Mouse (Mus musculus) ES-CJ7 (cell line): Measurements from ENCODE around the gene Ccdc125.
A peak's percentile ranks its signal among the peaks of the same experiment; 100 is the strongest.

Experiments used
- DNase-seq: peaks from one replicate; pipeline ENCODE4 v3.0.0; 2011; ENCODE audit warnings: low read depth, low spot score

The Ccdc125 gene

DNA sequence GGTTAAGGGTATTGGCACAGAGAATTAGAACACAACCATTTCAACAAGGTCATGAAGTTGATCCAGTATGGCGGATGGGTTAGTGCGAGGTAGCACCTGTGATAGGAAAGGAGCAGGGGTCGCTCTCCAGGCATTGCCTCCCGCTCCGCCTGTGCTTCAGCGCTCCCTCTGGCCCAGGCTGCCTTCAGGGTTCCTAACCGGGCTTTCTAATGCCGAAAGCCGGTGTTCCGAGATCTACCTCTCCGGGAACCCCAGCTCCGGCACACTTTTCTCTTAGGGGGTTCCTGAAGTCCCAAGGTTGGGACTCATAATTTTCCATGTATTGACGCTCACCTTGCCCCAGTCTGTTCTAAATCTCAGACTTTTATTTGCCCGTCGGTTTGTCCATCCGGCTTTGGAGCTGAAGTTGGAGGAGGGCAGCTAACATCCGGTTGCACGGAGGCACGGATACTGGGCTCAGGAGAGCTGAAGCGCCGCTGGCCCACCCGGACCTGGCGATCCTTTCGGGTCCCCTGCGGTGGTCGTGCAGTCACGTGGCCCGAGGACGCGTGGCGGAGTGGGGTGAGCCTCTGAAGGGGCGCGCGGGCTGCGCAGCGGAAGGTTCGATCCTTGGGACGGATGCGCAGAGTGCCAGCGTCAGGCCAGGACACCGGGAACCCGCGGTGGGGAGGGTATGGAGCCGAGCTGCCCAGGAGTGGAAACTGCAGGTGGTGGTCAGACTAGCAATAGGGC is at the start of gene Ccdc125:
Gene Ccdc125, plus strand, starts transcription at position 427 of the 732 bp plus-strand sequence.
- DNase-seq: peak; percentile 59

GRCm38 (mm10) chr13:100622241-100622640 is 47.3 kb upstream of the Ccdc125 start:
- DNase-seq: no peak

GRCm38 (mm10) chr13:100634106-100634691 is 35.3 kb upstream of the Ccdc125 start:
- DNase-seq: no peak

DNA sequence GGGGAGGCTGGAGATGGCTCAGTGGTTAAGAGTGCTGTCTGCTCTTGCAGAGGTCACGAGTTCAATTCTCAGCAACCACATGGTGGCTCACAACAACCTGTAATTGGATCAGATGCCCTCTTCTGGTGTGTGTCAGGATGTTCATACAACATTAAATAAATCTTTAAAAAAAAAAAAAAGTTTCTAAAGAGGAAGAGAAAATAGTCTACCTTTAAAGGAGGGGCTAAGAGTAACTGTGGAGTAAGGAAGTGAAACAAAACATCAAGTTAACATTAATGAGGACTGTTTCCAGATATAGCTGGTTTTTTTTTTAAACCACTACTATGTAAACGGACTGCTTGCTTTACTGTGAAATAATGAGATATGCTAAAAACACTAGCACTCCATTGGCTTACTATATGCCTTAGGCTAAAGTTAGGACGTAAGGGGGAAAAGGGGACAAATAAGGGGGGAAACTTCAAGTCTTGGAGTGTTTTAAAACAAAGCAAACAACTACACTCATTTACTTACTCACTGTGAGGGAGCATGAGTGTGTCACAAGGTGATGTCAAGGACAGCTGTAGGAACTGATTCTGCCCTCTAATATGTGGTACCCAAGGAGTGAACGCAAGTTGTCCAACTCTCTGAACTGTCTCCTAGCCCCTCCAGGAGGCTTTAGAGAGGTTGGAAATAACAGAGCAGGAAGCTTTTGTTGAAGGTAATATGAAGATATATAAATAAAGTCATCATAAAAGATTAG is 26.9 kb upstream of the Ccdc125 start:
- DNase-seq: no peak

DNA sequence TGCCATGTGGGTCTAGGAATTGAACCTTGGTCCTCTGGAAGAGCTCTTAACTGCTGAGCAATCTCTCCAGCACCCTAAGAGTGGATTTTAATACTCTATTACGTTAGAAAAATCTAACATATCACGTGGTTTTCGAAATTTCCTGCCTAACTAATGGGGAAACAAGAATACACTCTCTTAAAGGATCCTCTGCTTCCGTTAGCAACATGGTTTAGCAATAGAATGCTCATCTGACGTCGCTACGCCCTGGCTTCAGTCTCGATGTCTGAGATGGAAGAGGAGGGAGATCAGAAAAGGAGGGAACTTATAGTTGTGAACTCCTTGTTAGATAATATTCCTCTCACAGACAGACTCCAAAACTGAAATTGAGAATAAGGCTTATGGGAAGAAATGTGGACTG is 21.3 kb upstream of the Ccdc125 start:
- DNase-seq: no peak

DNA sequence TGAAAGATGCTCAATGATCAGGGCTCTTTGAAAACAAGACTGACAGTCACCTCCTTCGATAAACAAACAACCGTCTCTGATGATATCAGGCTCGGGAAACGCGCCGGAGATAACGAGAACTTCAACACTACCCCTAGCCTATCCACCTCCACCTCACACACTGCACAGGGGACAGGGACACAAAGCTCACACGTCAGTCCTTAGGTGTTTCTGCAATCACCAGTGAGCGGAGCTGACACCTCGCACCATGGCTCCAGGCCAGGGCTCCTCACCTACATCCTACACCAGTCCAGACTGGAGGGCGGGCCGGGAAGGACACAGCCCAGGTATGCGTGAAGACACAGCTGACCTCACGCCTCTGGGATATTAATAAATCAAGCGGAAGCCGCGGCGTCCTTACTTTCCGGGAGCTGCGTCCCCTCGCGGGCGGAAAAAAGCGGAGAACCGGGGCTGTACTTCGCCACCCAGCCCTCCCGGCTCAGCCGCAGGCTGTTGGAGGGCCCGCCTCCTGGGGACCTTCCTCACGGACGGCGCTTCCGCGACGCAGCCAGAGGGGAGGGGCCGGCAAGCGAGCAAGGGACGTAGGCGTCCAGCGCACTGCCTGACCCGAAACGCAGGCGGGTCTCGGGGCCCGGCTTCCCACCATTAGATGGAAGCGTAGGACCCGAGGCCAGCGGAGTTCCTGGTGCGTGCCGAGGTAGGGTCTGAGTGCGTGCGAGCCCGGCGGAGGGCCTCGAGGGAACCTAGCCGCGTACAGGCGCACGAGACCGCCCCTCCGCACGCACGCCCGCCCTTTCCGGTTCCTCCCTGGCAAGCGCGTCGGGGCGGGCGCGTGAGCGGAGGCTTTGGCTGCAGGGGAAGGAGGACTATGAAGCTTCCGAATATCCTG is 18.7 kb upstream of the Ccdc125 start, which contains the start of the genes Ak6 and Rad17:
Gene Ak6, plus strand, starts transcription at position 430 of the 889 bp plus-strand sequence.
Gene Rad17, minus strand, starts transcription at position 502 of the 889 bp plus-strand sequence.
- DNase-seq: peak; percentile 93

GRCm38 (mm10) chr13:100651439-100652186 is 17.9 kb upstream of the Ccdc125 start, which contains the start of gene Taf9:
Gene Taf9, plus strand, starts transcription at chr13:100651579.
- no peak for DNase-seq

DNA sequence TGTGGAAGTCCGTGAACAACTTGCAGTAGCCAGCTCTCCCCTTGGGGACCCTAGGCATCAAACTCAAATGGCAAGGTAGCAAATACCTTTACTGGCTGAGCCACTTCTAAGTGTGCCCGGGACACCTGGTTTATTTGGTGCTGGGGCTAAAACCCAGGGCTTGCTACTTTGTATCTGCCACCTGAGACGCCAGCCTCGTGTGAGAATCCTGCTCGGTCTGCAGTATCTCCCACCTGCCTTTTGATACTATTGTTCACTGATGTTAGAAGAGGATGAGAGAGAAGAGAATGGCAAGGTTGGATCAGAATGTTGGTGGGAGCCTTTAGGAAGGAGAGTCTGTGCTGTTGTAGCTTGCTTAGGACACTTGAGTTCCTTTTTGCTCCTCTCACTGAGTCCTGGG is 11.4 kb upstream of the Ccdc125 start:
- no peak for DNase-seq

DNA sequence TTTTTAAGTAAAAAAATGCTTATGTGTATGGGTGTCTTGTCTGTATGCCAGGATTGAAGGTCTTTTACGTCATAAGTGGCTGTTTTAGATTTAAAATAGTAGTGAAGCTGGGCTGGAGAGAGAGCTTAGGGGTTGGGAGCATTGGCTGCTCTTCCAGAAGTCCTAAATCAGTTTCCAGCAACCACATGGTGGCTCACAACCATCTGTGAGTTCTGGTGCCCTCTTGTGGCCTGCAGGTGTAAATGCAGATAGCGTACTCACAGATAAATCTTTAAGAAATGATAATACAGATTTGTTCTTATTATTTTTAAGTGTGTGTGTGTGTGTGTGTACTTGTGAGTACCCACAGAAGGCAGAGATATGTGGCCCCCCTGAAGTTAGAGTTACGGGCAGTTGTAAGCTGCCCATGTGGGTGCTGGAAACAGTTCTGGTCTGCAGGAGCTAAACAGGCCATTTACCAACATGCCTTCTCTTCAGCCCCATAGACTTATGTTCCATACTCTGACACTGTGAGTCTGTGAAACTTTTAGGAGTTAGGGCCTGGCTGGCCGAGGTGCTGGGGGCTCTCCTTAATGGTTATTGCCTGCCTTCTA is 9.6 kb upstream of the Ccdc125 start:
- DNase-seq: peak; percentile 82

DNA sequence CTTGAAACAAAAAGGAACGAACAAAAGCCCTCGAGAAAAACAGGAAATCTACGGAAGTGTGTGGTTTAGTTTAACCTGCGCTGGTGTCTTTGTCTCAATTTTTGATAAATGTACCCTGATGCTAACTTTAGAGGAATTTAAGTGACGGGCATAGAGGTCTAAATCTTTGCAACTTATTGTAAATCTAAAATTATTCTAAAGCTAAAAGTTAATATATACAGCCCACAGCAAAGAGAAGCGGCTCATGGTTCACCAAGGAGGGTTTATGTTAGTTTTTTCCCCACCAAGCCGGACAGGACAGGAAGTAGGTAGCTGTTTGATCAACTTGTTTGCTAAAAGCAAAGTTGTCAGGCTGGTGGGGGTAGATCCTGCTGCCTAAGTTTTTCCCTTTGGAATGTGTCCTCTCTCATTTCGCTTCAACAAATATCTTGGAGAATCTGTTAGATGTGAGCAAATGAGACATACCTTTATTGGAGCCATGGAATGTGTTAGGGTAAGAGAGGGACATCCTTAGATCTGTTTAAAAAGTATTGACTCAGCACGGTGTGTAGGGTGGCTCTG is 744 bp downstream of the Ccdc125 start:
- DNase-seq: no peak

DNA sequence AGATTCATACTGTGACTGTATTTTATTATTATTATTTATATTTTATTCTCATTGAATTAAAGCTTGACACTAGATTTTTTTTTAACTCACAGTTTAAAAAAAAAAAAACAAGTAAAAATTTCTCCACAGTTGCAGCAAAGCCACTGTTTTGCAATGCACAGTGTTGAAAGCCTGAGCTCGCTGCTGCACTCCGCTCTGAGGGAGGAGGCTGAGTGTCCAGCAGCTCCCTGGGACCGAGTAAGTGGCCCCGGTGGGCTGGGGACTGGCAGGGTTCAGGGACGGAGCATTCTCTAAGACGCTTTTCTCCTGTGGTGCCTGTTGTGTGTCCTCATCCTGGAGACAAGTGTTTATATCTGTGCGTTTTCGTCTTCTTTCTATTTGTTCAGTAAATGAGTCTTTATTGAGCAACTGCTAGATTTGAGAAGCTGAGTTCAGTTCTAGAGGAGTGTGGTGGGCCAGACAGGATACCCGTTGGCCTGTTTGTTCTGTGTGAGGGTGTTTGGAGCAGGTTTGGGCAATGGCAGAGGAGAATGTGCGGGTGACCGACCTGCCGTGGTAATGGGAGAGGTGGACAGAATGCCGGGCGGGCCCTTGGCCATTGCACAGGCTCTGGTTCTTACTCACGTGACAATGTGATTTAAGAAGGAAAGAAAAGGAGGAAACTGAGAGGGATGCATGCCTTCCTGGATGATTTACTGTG is 6.6 kb downstream of the Ccdc125 start:
- DNase-seq: no peak

GRCm38 (mm10) chr13:100681615-100682014 is 12.1 kb downstream of the Ccdc125 start:
- no peak for DNase-seq

DNA sequence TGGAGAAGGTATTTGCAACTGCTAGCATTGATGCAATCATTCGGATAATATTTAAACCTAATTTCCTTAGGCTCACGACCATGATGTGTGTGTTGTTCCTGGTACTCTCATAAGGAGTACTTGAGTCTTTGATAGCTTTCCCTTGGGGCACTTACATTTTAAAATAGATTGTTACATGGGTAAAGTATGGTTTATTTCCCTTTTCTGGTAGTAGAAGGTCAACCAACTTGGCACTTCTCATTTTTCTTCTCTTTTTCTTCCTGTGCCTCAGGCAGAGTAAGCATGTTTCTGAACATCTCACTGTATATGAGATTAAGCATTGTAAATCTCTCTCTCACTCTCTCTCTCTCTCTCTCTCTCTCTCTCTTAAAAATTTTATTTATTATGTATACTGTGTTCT is 13.3 kb downstream of the Ccdc125 start:
- no peak for DNase-seq

DNA sequence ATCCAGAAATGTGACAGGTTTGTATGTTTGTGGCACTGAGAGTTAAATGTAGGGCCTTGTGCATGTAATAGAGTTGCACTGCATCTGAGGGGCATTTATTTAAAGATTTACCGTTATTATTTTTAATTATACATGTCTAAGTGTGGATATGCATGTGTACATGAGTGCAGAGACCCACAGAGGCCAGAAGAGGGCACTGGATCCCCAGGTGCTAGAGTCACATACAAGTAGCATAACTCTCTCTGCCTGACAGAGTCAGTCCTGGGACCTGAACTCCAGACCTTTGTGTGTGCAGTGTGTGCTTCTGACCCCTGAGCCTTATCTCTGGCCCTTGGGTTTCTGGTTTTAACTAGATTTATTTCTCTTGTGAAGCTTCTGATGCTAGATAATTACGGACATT is 14.8 kb downstream of the Ccdc125 start:
- DNase-seq: peak; percentile 59

- peak; percentile 65 for DNase-seq
Observed at GRCm38 (mm10) chr13:100687513-100687912, 18.0 kb downstream of the Ccdc125 start.

DNA sequence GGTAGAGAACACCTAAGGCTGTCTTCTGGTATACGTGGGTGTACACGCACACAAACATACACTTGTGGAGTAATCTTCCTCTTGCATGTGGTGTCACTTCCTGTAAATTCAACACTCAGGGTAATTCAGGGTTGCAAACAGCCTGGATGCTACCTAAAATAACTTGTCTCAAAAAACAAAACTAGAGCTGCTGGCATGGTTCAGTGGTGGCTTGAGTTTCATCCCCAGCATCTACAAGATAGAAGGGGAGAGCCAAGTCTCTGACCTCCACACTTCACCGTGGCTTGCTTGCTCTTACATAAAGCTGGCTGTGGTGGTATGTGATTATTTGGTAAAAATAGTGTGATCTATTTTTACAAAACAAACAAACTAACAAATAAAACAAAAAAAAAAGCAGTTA is 28.0 kb downstream of the Ccdc125 start:
- no peak for DNase-seq

DNA sequence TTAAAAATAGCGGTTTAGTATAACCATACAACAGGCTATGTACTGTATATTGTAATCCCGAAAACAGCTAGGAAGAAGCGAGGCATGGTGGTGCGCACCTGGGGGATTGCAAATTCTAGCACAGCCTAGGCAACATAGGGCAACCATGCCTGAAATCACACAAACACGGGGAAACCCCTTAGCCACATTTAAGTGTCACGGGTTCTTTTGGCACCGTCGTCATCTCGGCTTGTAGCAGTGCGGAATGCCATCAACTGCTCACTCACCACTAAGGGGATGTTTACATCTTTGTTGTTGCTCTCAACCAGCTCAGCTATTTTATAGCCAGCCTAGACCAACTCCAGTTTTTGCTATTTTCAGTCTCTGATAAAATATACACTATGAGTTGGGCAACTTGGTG is 29.3 kb downstream of the Ccdc125 start:
- DNase-seq: no peak

DNA sequence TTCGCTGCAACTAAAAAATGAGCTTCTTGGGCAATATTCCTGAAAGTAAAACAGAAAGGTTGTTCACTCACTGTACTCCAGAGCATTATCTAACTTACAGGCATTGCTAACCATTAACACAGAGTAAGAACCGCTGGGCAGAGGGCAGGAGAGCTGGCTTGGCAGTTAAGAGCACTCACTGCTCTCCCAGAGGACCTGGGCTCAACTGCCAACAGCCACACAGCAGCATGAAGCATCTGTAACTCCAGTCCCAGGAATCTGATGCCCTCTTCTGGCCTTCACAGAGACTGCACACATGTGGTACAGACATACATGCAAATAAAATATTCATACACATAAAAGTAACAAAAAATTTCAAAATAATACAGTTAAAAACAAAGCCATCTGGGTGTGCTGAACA is 34.0 kb downstream of the Ccdc125 start:
- DNase-seq: peak; percentile 53

DNA sequence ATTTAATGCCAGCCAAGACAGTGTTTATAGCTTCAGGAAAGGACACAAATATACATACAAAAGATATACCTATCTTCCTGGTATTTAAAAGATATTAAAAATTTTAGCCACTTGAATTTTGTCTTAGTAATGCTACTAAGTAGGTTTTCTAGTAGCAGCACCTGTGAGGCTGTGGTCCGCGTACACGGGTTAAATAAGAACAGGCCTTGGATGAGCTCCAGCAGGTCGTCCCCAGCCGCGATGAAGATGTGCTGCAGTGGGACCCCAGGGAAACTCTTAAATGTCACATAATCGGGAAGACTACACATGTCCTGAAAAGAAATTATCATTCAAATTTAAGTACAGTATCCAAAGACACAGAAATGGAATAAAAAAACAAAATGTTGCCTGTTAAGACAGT is 36.7 kb downstream of the Ccdc125 start:
- no peak for DNase-seq
